Mouse (Mus musculus) heart, embryonic 15.5 days (tissue): Measurements from ENCODE around the gene Camkk1. TPM values are rescaled to one million over a fixed set of nuclear protein-coding genes. Genes with fewer than 3 reads are reported as not detected.

Source experiments
- ATAC-seq: fragments of 200-750 bp; cut with Nextera tagmentation; replicated peaks from 2 replicates; pipeline ENCODE4 v1.8.0; 2017; ENCODE audit warnings: low read depth, moderate TSS enrichment; ENCODE audit not compliant: insufficient number of reproducible peaks, insufficient read depth, low FRiP score
- H3K27ac ChIP-seq: fragments of 300-500 bp; sonication (generic); 2 replicates; pipeline ENCODE4 v1.5.1; 2015; ENCODE audit warnings: mild to moderate bottlenecking, inconsistent platforms
- H3K27me3 ChIP-seq: fragments of 300-500 bp; sonication (generic); 2 replicates; pipeline ENCODE4 v1.6.1; 2015; ENCODE audit warnings: inconsistent platforms
- H3K36me3 ChIP-seq: fragments of 300-500 bp; sonication (generic); 2 replicates; pipeline ENCODE4 v1.6.1; 2015; ENCODE audit warnings: mild to moderate bottlenecking, inconsistent platforms
- H3K4me1 ChIP-seq: fragments of 300-500 bp; sonication (generic); replicated peaks from 2 replicates; pipeline ENCODE4 v1.6.1; 2015; ENCODE audit warnings: inconsistent platforms
- H3K4me2 ChIP-seq: fragments of 300-500 bp; sonication (generic); 2 replicates; pipeline ENCODE4 v1.6.1; 2015; ENCODE audit warnings: inconsistent platforms, mild to moderate bottlenecking, moderate library complexity
- H3K4me3 ChIP-seq: fragments of 300-500 bp; sonication (generic); 2 replicates; pipeline ENCODE4 v1.5.1; 2015; ENCODE audit warnings: mild to moderate bottlenecking, inconsistent platforms
- H3K9ac ChIP-seq: fragments of 300-500 bp; sonication (generic); 2 replicates; pipeline ENCODE4 v1.6.1; 2015; ENCODE audit warnings: mild to moderate bottlenecking, inconsistent platforms
- H3K9me3 ChIP-seq: fragments of 300-500 bp; sonication (generic); replicated peaks from 2 replicates; pipeline ENCODE4 v1.6.1; 2016; ENCODE audit warnings: inconsistent platforms
- WGBS: fragments of 180-500 bp; shearing (Covaris S2); methylation state at CpG from one replicate; pipeline ENCODE4 v1.1.7; 2015; ENCODE audit warnings: mixed read lengths; 5-methylcytosine and 5-hydroxymethylcytosine counted together
- polyA plus RNA-seq: library from polyadenylated mRNA; unstranded; fragments of >200 nt; fragmentation: Nextera tagmentation; extraction: Ambion mirVana; gene quantifications from 2 replicates; pipeline ENCODE4 v1.2.1, GENCODE M21; 2015

Camkk1 gene
- polyA plus RNA-seq, 1 experiment from 2014 or later = 2.7 TPM

GRCm38 (mm10) chr11:73015391-73016102 lies 3.3 kb upstream of the Camkk1 start:
- Histone ChIP-seq H3K27me3 (peaks cover 42% of the 10 kb centered on the region), H3K4me2 (no peak overlapping the region), H3K4me1 (peaks cover 34% of the 10 kb centered on the region), H3K27ac (no peak overlapping the region), H3K4me3 (no peak overlapping the region), H3K9ac (no peak overlapping the region), H3K9me3 (no peaks in the 10 kb centered on the region), H3K36me3 (no peaks in the 10 kb centered on the region)
- WGBS = 60% methylated on average over 5 of the region's 5 CpGs
- ATAC-seq = no peak

DNA sequence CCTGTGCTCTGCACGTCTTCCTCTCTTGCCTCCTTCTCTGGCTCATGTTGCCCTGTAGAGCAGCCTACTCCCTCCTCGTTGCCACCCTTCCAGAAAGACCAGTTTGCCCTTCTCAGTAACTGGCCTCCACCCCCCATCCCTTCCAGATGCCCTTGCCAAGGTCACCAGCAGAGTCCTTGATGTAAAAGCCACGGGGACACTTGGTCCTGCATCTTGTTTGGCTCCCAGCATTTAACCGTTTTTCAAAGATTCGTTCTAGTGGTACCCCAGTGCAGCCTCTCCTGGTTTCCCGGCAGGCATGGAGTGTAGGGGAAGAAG lies 2.7 kb upstream of the Camkk1 start:
- no peak overlapping the region for H3K27ac ChIP-seq
- no peaks in the 10 kb centered on the region for H3K9me3 ChIP-seq
- H3K27me3 ChIP-seq = peaks cover 42% of the 10 kb centered on the region
- no peaks in the 10 kb centered on the region for H3K36me3 ChIP-seq
- no peak overlapping the region for H3K4me3 ChIP-seq
- 69% methylated on average over 6 of the region's 6 CpGs for WGBS
- no peak overlapping the region for H3K4me2 ChIP-seq
- H3K9ac ChIP-seq = no peak overlapping the region
- peaks cover 34% of the 10 kb centered on the region for H3K4me1 ChIP-seq
- no peak for ATAC-seq

GRCm38 (mm10) chr11:73019147-73019795 lies 463 bp downstream of the Camkk1 start:
- peak; percentile 19; the same call in 1 of the 2 replicates for ATAC-seq
- H3K9ac ChIP-seq = peak overlapping the region; percentile 64

GRCm38 (mm10) chr11:73020953-73021800 lies 2.4 kb downstream of the Camkk1 start:
- Histone ChIP-seq H3K9ac (no peak overlapping the region), H3K9me3 (no peaks in the 10 kb centered on the region), H3K36me3 (no peaks in the 10 kb centered on the region), H3K27me3 (peaks cover 56% of the 10 kb centered on the region), H3K4me1 (peaks cover 43% of the 10 kb centered on the region), H3K4me2 (no peak overlapping the region), H3K4me3 (no peak overlapping the region), H3K27ac (no peak overlapping the region)
- WGBS = 64% methylated on average over 7 of the region's 7 CpGs
- ATAC-seq = no peak

More at GRCm38 (mm10) chr11:73019147-73019795, 463 bp downstream of the Camkk1 start:
- Histone ChIP-seq H3K27me3 (peaks cover 50% of the 10 kb centered on the region), H3K4me1 (peaks cover 44% of the 10 kb centered on the region), H3K27ac (no peak overlapping the region), H3K36me3 (no peaks in the 10 kb centered on the region), H3K4me2 (peak overlapping the region; percentile 97), H3K9me3 (no peaks in the 10 kb centered on the region), H3K4me3 (peak overlapping the region; percentile 74)
- WGBS = 1% methylated on average over 46 of the region's 46 CpGs

DNA sequence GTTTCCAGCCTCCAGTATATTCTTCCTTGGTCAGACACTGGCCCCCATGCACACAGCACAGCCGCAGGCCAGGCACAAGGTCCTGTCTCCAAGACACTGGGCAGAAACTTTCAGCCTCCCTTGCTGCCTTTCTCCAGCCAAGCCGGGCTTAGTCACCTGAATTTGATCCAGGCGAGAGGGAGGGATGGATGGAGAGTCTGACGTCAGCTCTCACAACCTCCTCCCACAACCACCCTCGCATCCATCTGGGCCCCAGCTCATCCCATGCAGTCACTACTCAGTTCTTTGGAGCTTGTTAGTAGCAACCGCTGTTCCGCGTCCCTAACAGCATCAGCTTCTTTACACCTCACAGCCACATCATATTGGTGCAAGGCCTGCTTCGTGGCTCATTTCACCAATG lies 4.3 kb downstream of the Camkk1 start:
- Histone ChIP-seq H3K36me3 (no peaks in the 10 kb centered on the region), H3K4me3 (no peak overlapping the region)

DNA sequence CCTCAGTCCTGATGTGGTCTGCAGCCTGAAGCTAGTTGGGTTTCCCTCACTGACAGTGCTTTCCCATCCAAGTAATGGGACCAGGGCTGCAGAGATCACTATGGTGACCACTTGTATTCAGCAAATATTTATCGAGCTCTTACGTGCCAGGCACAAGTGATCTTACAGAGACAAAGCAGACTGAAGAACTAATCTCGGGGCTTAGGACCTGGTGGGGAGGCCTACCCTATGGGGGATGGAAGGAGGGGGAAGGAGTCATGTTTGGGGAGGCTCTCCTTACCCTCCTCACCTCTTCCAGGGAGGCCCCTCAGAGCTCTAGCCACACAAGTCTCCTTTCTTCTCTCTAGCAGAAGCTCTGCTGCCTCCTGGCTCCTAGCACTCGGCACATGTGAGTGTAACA lies 5.0 kb downstream of the Camkk1 start:
- no peaks in the 10 kb centered on the region for H3K9me3 ChIP-seq
- H3K4me2 ChIP-seq = no peak overlapping the region
- no peak overlapping the region for H3K9ac ChIP-seq
- H3K27me3 ChIP-seq = peaks cover 37% of the 10 kb centered on the region
- no peak for ATAC-seq
- peaks cover 47% of the 10 kb centered on the region for H3K4me1 ChIP-seq
- H3K36me3 ChIP-seq = no peaks in the 10 kb centered on the region
- H3K4me3 ChIP-seq = no peak overlapping the region
- no peak overlapping the region for H3K27ac ChIP-seq
- WGBS = 44% methylated on average over 4 of the region's 4 CpGs

More for the DNA sequence above, 4.3 kb downstream of the Camkk1 start:
- Histone ChIP-seq H3K4me2 (no peak overlapping the region), H3K9ac (no peak overlapping the region), H3K9me3 (no peaks in the 10 kb centered on the region), H3K4me1 (peaks cover 52% of the 10 kb centered on the region), H3K27ac (no peak overlapping the region), H3K27me3 (peaks cover 42% of the 10 kb centered on the region)
- WGBS = 51% methylated on average over 9 of the region's 9 CpGs
- ATAC-seq = no peak

DNA sequence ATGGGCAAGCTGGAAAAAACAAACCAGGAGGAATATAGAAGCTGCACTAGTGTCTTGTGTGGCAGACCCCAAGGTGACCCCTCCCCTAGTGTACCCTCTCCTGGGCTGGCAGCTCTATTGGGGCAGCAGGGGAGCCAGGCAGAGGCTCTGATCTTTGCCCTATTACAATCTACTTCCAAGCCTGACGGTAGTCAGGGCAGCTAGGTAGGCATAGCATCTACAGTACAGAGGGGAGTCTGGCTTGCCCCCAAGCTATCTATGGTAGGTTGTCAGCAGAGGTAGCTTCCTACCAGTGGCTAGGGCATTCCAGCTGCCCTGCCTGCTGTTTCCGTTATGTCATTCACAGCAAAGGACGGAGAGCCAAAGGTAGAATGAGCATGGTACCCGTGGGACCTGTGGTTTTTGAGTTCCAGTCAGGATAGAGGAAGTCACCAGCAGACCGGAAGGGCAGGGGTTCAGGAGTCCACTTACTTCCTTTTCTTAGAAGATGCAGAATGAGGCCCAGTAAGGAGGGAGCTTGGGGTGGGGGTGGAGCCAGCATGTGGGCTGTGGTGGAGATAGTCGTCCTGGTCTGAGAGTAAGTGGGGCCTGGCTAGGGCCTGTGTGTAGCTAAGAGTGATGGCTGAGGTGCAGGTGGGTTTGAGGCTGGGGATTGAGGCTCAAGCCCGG lies 5.6 kb downstream of the Camkk1 start:
- no peak overlapping the region for H3K9ac ChIP-seq
- H3K4me1 ChIP-seq = peaks cover 42% of the 10 kb centered on the region
- H3K9me3 ChIP-seq = no peaks in the 10 kb centered on the region
- H3K4me2 ChIP-seq = 0 out of 2 replicates have a peak overlapping the region, but pooled peaks have one; percentile 6
- H3K36me3 ChIP-seq = no peaks in the 10 kb centered on the region
- ATAC-seq = no peak; the same call in 1 of the 2 replicates
- H3K27ac ChIP-seq = no peak overlapping the region
- peaks cover 35% of the 10 kb centered on the region for H3K27me3 ChIP-seq
- 44% methylated on average over 7 of the region's 7 CpGs for WGBS
- no peak overlapping the region for H3K4me3 ChIP-seq

GRCm38 (mm10) chr11:73026961-73027360 lies 8.2 kb downstream of the Camkk1 start:
- peaks cover 44% of the 10 kb centered on the region for H3K4me1 ChIP-seq
- H3K27me3 ChIP-seq = peaks cover 9% of the 10 kb centered on the region

DNA sequence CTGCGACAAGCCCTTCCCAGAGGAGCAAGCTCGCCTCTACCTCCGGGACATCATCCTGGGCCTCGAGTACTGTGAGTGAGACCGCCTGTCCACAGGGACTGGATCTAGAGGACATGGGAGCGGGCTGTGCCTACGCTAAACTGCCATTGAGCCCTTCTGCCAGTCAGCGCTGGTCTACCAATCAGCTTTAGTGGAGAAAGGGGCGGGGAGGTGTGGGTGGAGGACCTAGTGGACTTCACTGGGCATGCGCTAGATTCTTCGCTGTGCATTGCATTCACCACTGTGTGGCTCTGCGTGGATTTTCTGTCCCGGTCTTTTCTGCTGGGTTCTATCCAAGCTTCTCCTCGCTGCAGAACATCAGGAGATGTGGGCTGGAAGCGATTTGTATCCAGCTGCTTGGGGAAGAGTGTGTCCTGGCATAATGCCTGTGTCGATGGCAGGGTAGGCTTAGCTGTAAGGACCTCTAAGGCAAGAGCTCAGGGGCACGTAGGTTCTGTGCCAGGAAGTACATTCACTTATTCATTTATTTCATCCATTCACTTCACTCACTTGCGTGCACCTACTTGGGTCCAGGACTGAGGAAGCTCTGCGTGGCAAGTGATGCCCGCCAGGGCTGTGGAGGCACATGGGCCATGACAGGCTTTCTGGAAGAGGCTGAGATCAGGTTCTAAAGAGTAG lies 12.2 kb downstream of the Camkk1 start:
- Histone ChIP-seq H3K4me3 (peak overlapping the region; percentile 41), H3K27ac (peak overlapping the region; percentile 72), H3K9me3 (no peaks in the 10 kb centered on the region), H3K36me3 (no peaks in the 10 kb centered on the region), H3K4me2 (peak overlapping the region; percentile 67), H3K4me1 (peaks cover 20% of the 10 kb centered on the region), H3K9ac (peak overlapping the region; percentile 43), H3K27me3 (0 out of 2 replicates have a peak, but pooled peaks cover 2% of the 10 kb centered on the region)
- peak; percentile 91 for ATAC-seq
- WGBS = 24% methylated on average over 20 of the region's 20 CpGs

More at GRCm38 (mm10) chr11:73026961-73027360, 8.2 kb downstream of the Camkk1 start:
- H3K9me3 ChIP-seq = no peaks in the 10 kb centered on the region
- 41% methylated on average over 8 of the region's 8 CpGs for WGBS
- H3K4me2 ChIP-seq = no peak overlapping the region
- H3K4me3 ChIP-seq = no peak overlapping the region
- ATAC-seq = no peak
- H3K9ac ChIP-seq = no peak overlapping the region
- H3K27ac ChIP-seq = no peak overlapping the region
- no peaks in the 10 kb centered on the region for H3K36me3 ChIP-seq

GRCm38 (mm10) chr11:73031536-73031935 lies 12.7 kb downstream of the Camkk1 start:
- H3K4me3 ChIP-seq = no peak overlapping the region
- H3K27ac ChIP-seq = 0 out of 2 replicates have a peak overlapping the region, but pooled peaks have one; percentile 72
- H3K4me1 ChIP-seq = peaks cover 22% of the 10 kb centered on the region
- 0 out of 2 replicates have a peak, but pooled peaks cover 2% of the 10 kb centered on the region for H3K27me3 ChIP-seq
- no peak overlapping the region for H3K9ac ChIP-seq
- no peaks in the 10 kb centered on the region for H3K9me3 ChIP-seq
- no peaks in the 10 kb centered on the region for H3K36me3 ChIP-seq
- H3K4me2 ChIP-seq = peak overlapping the region; percentile 67; the same call in 1 of the 2 replicates
- ATAC-seq = no peak
- 76% methylated on average over 5 of the region's 5 CpGs for WGBS
